Mouse (Mus musculus) liver, embryonic 14.5 days (tissue): ENCODE data around the gene Clca2.

Source experiments
- CTCF ChIP-seq: IDR thresholded peaks from 2 replicates; pipeline ENCODE4 v1.5.1; 2016; ENCODE audit warnings: antibody characterized with exemption, low read depth, control low read depth
- EP300 ChIP-seq: IDR thresholded peaks from 2 replicates; pipeline ENCODE4 v1.6.1; 2016; ENCODE audit warnings: antibody characterized with exemption, low read depth

GRCm38 (mm10) chr3:145143856-145144255 is 44.6 kb upstream of the Clca2 start:
- no peak for TF ChIP-seq EP300
- TF ChIP-seq CTCF: no peak
